Mouse (Mus musculus): Measurements from ENCODE around the gene Dact2. TPM values are rescaled to one million over a fixed set of nuclear protein-coding genes. Genes with fewer than 3 reads are reported as not detected.

Dact2 gene
- total and polyA plus RNA-seq, 3 experiments = 0.76 to 1.4 (median 0.80) TPM

- H3K79me2 ChIP-seq (replicated peaks; ENCODE audit: control insufficient read depth, insufficient read depth, low read length) = no peaks in the 10 kb centered on the region
- intact Hi-C loops (cut with DNase I) = no loop called here
- no peak overlapping the region for H3K9ac ChIP-seq (ENCODE audit: low read depth, low read length)
- no peaks in the 10 kb centered on the region for H3K4me1 ChIP-seq (ENCODE audit: control insufficient read depth, insufficient read depth, low read length)
- H3K4me3 ChIP-seq = no peak overlapping the region
- no peak for DNase-seq
- H3K27ac ChIP-seq = no peak overlapping the region
- no peaks in the 10 kb centered on the region for H3K27me3 ChIP-seq (ENCODE audit: control insufficient read depth, insufficient read depth, low read length)
- no peak for TF ChIP-seq POLR2A (IDR thresholded peaks at IDR 0.05; ENCODE audit: insufficient read depth, low read depth, low read length)
- no peak for TF ChIP-seq CTCF (IDR thresholded peaks at IDR 0.05)
- no peak for TF ChIP-seq EP300 (IDR thresholded peaks at IDR 0.05; ENCODE audit: insufficient read depth, low read depth, low read length)
- WGBS = 7% methylated on average over 1 of the region's 1 CpGs
- H3K36me3 ChIP-seq (ENCODE audit: control insufficient read depth, insufficient read depth, low read length) = no peaks in the 10 kb centered on the region
Measured at GRCm38 (mm10) chr17:14173459-14173858, 30.6 kb downstream of the Dact2 start.

- H3K27me3 ChIP-seq (ENCODE audit: control insufficient read depth, insufficient read depth, low read length) = no peaks in the 10 kb centered on the region
- no peaks in the 10 kb centered on the region for H3K79me2 ChIP-seq (replicated peaks; ENCODE audit: control insufficient read depth, insufficient read depth, low read length)
- TF ChIP-seq CTCF (IDR thresholded peaks at IDR 0.05) (no peak), POLR2A (IDR thresholded peaks at IDR 0.05; ENCODE audit: insufficient read depth, low read depth, low read length) (no peak), EP300 (IDR thresholded peaks at IDR 0.05; ENCODE audit: insufficient read depth, low read depth, low read length) (no peak)
- H3K36me3 ChIP-seq (ENCODE audit: control insufficient read depth, insufficient read depth, low read length) = no peaks in the 10 kb centered on the region
- H3K27ac ChIP-seq = no peak overlapping the region
- intact Hi-C loops (cut with DNase I) = no loop called here
- H3K4me3 ChIP-seq = no peak overlapping the region
- no peak overlapping the region for H3K9ac ChIP-seq (ENCODE audit: low read depth, low read length)
- no peak for DNase-seq
- no peaks in the 10 kb centered on the region for H3K4me1 ChIP-seq (ENCODE audit: control insufficient read depth, insufficient read depth, low read length)
Measured at GRCm38 (mm10) chr17:14172731-14173130, 31.4 kb downstream of the Dact2 start.

GRCm38 (mm10) chr17:14172184-14172583, 31.9 kb downstream of the Dact2 start:
- Histone ChIP-seq H3K79me2 (replicated peaks; ENCODE audit: control insufficient read depth, insufficient read depth, low read length) (no peaks in the 10 kb centered on the region), H3K9ac (ENCODE audit: low read depth, low read length) (no peak overlapping the region), H3K27me3 (ENCODE audit: control insufficient read depth, insufficient read depth, low read length) (0 out of 2 replicates have a peak, but pooled peaks cover 2% of the 10 kb centered on the region), H3K27ac (no peak overlapping the region), H3K4me1 (ENCODE audit: control insufficient read depth, insufficient read depth, low read length) (no peaks in the 10 kb centered on the region), H3K36me3 (ENCODE audit: control insufficient read depth, insufficient read depth, low read length) (no peaks in the 10 kb centered on the region), H3K4me3 (no peak overlapping the region)
- TF ChIP-seq CTCF (IDR thresholded peaks at IDR 0.05) = no peak
- no peak for TF ChIP-seq EP300 (IDR thresholded peaks at IDR 0.05; ENCODE audit: insufficient read depth, low read depth, low read length)
- no peak for TF ChIP-seq POLR2A (IDR thresholded peaks at IDR 0.05; ENCODE audit: insufficient read depth, low read depth, low read length)
- DNase-seq = no peak
- intact Hi-C loops (cut with DNase I) = no loop called here
- 63% methylated on average over 3 of the region's 3 CpGs for WGBS

GRCm38 (mm10) chr17:14170961-14171479, 33.1 kb downstream of the Dact2 start:
- no peak overlapping the region for H3K27ac ChIP-seq
- intact Hi-C loops (cut with DNase I) = no loop called here
- no peaks in the 10 kb centered on the region for H3K4me1 ChIP-seq (ENCODE audit: control insufficient read depth, insufficient read depth, low read length)
- no peak overlapping the region for H3K4me3 ChIP-seq
- H3K79me2 ChIP-seq (replicated peaks; ENCODE audit: control insufficient read depth, insufficient read depth, low read length) = no peaks in the 10 kb centered on the region
- TF ChIP-seq CTCF (IDR thresholded peaks at IDR 0.05) = no peak
- TF ChIP-seq POLR2A (IDR thresholded peaks at IDR 0.05; ENCODE audit: insufficient read depth, low read depth, low read length) = no peak
- no peak for TF ChIP-seq EP300 (IDR thresholded peaks at IDR 0.05; ENCODE audit: insufficient read depth, low read depth, low read length)
- no peak overlapping the region for H3K9ac ChIP-seq (ENCODE audit: low read depth, low read length)
- no peaks in the 10 kb centered on the region for H3K36me3 ChIP-seq (ENCODE audit: control insufficient read depth, insufficient read depth, low read length)
- 0 out of 2 replicates have a peak, but pooled peaks cover 2% of the 10 kb centered on the region for H3K27me3 ChIP-seq (ENCODE audit: control insufficient read depth, insufficient read depth, low read length)
- WGBS = 87% methylated on average over 5 of the region's 5 CpGs
- DNase-seq = no peak

- DNase-seq = no peak
- Histone ChIP-seq H3K27me3 (ENCODE audit: control insufficient read depth, insufficient read depth, low read length) (0 out of 2 replicates have a peak, but pooled peaks cover 2% of the 10 kb centered on the region), H3K79me2 (replicated peaks; ENCODE audit: control insufficient read depth, insufficient read depth, low read length) (no peaks in the 10 kb centered on the region), H3K9ac (ENCODE audit: low read depth, low read length) (no peak overlapping the region), H3K36me3 (ENCODE audit: control insufficient read depth, insufficient read depth, low read length) (no peaks in the 10 kb centered on the region), H3K4me1 (ENCODE audit: control insufficient read depth, insufficient read depth, low read length) (no peaks in the 10 kb centered on the region), H3K27ac (no peak overlapping the region), H3K4me3 (no peak overlapping the region)
- WGBS = 73% methylated on average over 11 of the region's 11 CpGs
- TF ChIP-seq EP300 (IDR thresholded peaks at IDR 0.05; ENCODE audit: insufficient read depth, low read depth, low read length) (no peak), POLR2A (IDR thresholded peaks at IDR 0.05; ENCODE audit: insufficient read depth, low read depth, low read length) (no peak), CTCF (IDR thresholded peaks at IDR 0.05) (no peak)
- intact Hi-C loops (cut with DNase I) = no loop called here
Measured at GRCm38 (mm10) chr17:14169431-14169830, 34.7 kb downstream of the Dact2 start.

- 0 out of 2 replicates have a peak, but pooled peaks cover 2% of the 10 kb centered on the region for H3K27me3 ChIP-seq (ENCODE audit: control insufficient read depth, insufficient read depth, low read length)
- no peaks in the 10 kb centered on the region for H3K36me3 ChIP-seq (ENCODE audit: control insufficient read depth, insufficient read depth, low read length)
- no peak for DNase-seq
- H3K9ac ChIP-seq (ENCODE audit: low read depth, low read length) = no peak overlapping the region
- intact Hi-C loops (cut with DNase I) = no loop called here
- no peak overlapping the region for H3K4me3 ChIP-seq
- no peak for TF ChIP-seq POLR2A (IDR thresholded peaks at IDR 0.05; ENCODE audit: insufficient read depth, low read depth, low read length)
- TF ChIP-seq EP300 (IDR thresholded peaks at IDR 0.05; ENCODE audit: insufficient read depth, low read depth, low read length) = no peak
- no peak for TF ChIP-seq CTCF (IDR thresholded peaks at IDR 0.05)
- H3K4me1 ChIP-seq (ENCODE audit: control insufficient read depth, insufficient read depth, low read length) = no peaks in the 10 kb centered on the region
- H3K79me2 ChIP-seq (replicated peaks; ENCODE audit: control insufficient read depth, insufficient read depth, low read length) = no peaks in the 10 kb centered on the region
- no peak overlapping the region for H3K27ac ChIP-seq
- 54% methylated on average over 5 of the region's 5 CpGs for WGBS
Measured at GRCm38 (mm10) chr17:14167594-14167993, 36.5 kb downstream of the Dact2 start.

Data from heart, adult 2 months (tissue).